Mouse (Mus musculus) E14TG2a.4 (cell line): ENCODE results near the gene Alkal2.

Source experiments
- CTCF ChIP-seq: conservative IDR thresholded peaks from 2 replicates; pipeline ENCODE4 v1.5.1; 2014; ENCODE audit warnings: low read length
- POU5F1 ChIP-seq: IDR thresholded peaks from 2 replicates; pipeline ENCODE4 v1.6.1; 2014; ENCODE audit warnings: low read length, borderline replicate concordance

GRCm38 (mm10) chr12:30897039-30897438, 12.9 kb downstream of the Alkal2 start:
- no peak for TF ChIP-seq CTCF
- TF ChIP-seq POU5F1, result no peak
